Mouse (Mus musculus) embryo, embryonic 10.5 days (tissue): ENCODE measurements around the gene Gfra1.

Experiments
- DNase-seq: peaks from one replicate; pipeline ENCODE4 v3.0.0-alpha.2; 2015; ENCODE audit warnings: low spot score

Gfra1 gene

DNA sequence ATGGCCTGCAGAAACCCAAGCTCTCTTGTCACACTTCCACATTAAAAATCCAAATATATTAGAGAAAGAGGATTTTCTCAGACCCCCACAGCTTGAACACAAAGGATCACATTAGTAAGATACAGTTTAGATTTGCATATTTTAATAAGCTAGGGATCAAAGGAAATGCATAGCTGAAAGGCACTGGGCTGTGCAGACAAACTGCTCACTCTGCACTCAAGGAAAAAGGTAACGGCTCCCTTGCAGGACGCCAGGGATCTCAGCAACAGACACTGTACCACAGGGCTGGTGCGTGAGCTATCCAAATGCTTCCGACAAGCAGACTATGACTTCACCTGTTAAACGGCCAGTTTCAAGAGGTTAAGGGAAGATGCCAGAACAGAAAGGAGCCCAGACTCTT lies 127.7 kb downstream of the Gfra1 start:
- DNase-seq = no peak

DNA sequence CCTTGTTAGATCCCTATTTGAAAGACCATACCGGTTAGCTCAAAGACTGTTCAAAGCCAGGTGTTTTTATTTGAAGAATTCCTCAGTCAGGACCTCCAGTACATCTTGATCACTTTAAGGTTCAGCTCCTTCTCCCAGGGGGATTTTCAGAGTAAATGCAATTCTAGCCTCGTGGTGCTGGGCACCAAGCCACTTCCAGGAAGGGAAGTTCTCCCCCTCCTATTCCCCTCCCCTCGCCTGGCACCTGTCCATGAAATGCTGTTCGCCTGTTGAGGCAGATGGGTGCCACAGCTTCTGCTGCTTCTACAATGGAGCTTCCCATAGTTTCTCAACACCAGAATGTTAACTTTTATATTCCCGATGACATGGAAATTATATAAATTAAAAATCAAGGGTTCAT lies 139.2 kb downstream of the Gfra1 start:
- no peak for DNase-seq

DNA sequence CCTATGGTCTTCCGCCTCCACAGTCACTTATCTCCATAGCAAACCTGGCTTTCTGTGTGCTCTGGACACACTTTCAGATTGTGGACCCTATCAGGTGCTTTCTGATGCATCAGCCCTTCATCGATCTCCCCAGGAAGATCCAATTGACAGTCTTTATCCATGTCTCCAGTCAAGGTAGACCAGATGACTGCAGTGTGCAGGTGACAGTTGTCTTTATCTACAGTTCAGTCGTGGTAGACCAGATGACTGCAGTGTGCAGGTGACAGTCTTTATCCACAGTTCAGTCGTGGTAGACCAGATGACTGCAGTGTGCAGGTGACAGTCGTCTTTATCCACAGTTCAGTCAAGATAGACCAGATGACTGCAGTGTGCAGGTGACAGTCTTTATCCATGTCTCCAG lies 140.0 kb downstream of the Gfra1 start:
- DNase-seq = no peak

DNA sequence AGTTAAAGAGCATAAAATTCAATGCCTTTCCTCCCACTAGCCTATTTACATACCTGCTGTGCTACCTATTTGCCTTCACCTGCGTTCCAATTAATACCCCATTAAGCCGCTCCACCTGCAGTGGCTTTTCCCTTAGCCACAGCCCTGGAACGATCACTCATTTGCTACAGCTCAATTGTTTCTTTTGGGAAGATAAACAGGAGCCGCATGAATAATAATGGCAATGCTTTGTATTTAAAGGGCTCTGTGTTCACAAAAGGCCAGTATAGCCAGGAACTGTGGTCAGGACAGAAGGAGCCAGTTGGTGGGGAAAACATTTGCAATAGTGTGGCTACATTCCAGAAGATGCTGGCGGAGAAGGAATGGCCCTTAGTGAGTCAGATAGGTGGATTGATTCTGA lies 141.1 kb downstream of the Gfra1 start:
- DNase-seq = no peak

DNA sequence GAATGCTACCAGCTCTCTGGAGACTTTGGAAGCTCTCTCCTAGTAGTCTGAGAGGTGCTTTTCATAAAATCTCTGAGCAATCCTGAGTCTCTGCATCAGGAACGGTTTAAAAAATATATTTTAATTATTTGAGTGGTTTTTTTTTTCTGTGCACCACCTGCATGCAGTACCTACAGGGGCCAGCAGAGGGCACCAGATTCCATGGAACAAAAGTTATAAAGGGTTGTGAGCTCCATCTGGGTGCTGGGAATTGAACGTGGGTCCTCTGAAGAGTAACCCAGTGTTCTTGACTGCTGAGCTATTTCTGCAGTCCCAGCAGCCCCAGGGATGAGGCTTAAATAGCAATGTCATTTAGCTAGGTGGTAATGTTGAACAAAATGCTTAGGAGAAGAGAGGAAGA lies 141.9 kb downstream of the Gfra1 start:
- DNase-seq = no peak

DNA sequence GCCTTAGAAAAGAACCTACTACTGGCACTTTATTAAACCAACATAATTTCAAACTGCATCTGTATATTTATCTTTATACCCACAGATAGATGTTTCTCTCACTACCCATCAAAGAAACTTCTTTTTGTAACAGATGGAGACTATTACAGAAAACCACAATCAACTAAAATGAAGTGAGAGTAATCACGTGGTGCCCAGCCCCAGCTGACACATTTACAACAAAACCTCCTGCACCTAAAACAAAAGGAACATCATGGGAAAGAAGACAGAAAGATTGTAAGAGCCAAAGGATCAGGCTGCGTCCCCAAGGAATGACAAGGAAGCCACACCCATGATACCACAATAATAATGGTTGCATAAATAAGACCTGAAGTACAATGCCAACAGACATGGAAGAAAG lies 143.2 kb downstream of the Gfra1 start:
- no peak for DNase-seq

DNA sequence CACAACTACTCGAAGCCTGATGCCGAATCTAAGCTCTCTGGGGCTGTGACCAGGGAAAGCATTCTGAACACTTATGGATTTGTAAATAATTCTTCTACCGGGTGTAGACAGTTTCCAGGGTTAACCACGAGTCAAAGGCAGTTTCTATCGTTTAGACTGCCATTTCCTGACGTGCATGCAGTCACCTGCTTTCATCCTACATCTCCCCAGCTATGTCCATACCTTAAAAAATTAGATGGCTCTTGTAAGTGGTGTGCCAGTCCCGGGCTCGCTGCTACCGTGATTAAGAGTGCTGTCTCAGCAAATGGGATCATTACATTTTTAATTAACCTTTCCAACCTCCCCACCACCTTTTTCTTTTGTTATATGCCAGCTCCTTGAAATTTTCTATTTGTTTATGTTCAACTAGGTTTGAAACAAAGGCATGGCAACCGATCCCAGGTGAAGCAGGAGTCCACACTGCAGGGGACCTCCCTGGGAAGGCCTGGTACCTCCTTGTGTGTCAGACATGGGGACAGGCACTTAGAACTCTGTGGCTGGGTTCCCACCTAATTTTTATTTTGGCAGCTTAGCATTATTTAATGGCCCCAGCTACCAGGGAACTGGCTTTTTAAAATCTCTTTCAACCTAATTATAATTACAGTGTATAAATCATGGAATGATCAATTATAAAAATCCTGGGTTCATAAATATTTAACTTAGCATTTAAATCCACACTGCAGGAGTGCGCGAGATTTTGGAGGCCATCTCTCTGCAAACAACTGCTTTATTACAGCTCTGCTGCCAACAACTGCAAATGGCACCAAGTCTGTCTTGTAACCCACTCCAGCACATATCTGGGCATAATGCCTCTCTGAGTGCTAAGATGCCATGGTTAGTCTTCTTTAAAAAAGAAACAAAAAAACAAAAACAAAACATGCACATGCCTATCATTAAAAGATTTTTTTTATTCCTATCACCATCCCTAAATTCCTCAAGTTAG lies 145.1 kb downstream of the Gfra1 start:
- no peak for DNase-seq

DNA sequence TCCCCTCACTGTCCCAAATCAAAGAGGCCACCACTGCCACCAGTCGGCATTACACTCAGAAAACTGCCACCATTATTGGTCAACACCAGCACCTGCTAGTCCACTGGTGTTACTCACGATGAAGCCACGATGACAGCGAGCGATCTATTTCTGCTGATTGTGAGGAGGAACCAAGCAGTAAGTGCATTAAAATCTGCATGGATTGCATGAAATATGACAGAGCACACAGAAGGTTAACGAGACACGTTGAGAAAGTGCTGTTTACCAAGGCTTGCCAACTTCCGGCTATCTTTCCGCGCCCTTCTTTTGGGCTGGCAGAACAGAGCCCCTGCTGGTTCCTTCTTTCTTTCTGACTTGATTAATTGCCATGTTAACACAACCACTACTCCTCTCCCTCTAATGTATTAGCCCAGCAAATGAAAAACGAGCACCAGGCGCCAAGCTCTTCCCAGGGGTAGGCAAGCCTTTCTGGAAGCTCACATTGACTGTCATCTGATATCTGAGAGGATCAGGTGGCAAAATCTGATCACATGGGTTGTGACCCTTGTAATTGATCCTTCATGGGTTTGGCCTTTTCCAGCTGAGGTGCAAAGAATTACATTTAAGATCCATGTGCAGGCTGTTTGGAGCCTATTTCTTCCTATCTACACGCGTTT lies 146.0 kb downstream of the Gfra1 start:
- peak; percentile 71 for DNase-seq

DNA sequence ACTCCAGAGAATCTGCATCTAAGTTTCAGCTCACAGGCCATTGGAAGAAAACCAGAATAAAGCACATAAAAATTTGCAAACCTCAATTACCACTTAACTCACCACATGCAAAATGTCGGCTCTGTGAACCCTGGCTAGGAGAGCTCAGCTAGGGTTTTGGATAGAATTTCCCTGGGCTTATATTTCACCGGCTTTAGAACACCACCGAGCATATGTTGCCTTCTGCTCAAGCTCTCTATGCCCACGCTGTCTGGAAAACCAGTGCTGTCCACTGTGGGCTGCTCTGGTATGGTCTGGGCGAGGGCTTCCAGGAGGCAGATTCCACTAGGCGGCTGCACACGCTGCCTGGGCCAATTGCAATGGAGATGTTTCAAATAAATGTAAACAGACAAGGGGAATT lies 154.6 kb downstream of the Gfra1 start:
- no peak for DNase-seq

DNA sequence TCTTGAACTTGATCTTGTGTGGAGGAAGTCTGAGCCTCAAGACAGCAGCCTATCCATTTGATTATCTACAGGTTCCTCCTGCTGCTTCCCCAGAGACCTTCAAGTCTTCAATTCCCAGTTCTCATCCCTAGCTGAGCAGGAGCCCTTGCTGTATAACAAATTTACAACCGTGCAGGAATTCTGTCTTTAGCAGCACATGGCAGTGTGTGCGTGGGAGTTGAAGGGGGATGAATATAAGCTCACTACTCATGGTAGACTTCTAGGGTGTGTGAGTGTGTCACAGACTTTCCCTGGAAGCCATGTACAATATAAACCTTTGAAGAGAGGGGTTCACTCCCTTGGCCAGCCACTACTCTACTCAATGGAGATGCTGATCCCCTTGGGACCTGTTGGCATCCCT lies 157.8 kb downstream of the Gfra1 start:
- no peak for DNase-seq

DNA sequence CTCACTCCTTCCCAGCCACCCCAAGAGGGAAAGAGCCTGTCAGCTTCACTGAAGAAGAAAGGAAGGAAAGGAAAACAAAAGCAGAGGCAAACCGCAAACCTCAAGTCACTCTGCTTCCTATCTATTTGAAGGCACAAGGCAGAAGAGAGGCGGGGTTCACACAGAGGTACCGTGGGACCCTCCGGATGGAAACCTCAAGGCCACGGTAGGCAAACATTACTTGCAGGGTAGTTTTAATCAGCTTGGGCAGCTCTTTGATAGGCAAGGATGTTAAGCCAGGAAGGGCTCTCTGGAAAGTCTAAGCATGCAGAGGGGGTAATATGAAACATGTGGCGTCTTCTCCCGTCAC lies 158.9 kb downstream of the Gfra1 start:
- DNase-seq = peak; percentile 12

DNA sequence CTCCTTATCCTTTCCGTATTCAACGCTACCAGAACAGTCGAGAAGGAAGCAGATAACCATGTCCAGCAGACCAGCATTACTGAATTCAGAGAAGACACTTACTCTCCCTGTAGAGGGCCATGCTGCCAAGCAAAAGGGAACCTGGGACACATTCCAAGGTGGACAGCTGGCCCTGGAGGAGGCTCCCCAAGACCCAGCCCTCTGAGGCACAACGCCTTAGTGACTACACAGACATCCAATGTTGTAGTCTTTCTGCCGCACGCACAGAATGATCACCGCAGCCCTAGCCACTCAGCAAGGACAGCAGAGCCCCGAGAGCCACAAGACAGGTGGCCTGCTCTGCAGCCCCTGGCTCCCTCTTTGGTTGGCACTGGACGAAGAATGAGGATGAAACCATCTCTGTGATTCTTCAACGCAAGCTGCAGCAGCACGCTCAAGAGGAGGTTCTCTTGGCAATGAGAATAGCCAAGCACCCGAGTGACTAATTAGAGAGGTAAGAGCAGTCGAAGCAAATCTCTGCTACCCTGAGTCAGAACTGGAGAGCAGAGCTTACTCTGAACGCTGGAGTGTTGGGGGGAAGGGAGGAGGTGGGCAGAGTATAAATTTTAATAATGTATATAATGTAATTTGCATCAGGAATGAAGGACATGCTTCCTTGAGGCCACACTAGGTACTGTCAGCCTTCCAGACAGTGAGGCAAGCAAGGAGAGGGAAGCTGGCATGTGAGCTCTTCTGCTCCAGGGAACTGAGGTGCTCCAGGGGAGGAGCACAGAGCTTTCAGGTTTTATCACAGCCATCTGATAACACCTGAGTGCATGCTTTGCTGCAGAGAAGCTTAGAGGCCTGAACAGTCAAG lies 159.5 kb downstream of the Gfra1 start:
- DNase-seq = no peak

DNA sequence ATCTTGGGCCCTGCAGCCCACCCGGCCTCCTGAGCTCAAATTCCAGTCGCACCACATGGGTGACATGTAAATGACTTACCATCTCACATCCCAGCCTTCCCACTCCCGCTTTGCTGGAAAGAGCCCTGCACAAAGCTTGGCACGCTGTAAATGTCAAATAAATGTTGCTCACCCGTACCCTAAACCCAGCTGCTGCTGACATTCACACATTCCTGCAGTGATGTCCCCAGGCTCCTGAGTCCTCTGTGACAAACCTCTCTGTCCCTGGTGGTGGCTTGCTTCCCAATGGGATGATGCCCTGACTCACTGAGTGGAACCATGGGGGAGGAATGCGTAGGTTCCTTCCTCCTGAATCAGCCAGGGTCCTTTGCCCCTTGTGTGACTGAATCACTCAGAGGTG lies 167.6 kb downstream of the Gfra1 start:
- DNase-seq = no peak

DNA sequence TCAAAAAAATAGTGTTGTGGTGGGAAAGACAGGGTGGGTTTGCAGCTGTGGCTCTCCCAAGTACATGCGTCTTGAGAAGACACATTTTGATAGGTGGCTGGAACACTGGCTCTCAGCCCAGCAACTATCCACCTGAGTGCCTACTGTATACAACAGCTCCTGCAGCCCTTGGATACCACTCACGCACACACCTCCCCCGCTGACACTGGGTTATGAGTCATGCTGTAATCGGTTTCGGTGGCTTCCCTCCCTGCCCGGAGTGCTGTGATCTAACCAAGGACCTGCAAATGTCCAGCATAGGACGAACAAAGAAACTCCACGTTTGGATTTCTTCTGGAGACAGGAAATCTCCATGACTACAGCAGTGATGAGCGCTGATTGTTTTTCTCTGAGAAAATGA lies 180.4 kb downstream of the Gfra1 start:
- no peak for DNase-seq

DNA sequence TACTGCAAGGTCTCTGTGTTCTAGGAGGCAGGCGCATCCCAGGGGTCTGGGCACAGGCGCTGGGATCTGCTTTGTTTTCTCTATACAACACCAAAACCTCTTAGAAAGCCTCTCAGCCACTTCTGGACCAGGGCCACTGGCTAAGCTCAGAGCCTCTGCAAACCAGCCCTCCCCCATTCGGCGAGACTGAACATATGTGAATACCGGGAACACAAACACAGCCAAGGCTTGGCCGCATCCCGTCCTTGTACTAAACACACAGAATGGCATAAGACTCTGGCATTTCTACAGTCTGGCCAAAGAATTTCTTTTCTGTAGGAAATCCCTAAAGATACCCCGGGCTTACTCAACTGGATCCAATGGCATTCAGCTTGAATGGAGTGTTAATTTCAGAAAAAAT lies 183.9 kb downstream of the Gfra1 start:
- DNase-seq = no peak

DNA sequence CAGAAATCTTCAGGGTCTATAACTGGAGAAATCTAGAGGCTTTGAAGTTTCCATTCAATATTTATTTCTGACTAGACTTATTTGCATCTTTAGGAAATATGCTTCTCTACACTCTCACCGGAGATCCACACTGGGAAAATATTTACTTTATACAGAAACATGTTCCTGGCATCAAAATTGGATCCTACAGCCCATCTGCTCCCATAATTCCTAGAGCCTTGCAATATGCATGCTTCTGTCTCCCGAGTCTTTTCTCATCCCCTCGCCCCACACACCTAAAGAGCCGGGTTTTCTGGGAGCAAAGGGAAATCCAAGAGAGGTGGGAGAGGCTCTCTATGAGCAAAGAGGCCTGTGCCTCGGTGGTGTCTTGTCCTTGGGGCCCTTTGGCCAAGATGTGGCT lies 184.9 kb downstream of the Gfra1 start:
- DNase-seq = no peak

DNA sequence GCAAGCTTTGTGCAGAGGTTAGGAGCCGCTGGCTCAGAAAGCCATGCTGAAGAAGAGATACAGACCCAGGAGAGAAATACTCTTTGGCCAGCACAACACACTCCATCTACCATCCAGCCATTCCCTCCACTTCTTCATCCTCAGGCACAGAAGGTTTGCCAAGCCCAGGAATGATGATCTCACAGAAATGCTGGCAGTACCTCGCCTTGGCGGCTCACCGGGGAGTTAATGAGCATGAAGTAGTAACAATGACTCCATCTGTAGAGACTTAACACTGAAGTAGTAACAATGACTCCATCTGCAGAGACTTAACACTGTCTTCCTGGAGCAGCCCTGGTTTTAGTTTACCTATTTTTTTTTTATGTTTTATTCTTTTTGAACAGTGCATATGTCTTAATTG lies 187.2 kb downstream of the Gfra1 start:
- DNase-seq = no peak

DNA sequence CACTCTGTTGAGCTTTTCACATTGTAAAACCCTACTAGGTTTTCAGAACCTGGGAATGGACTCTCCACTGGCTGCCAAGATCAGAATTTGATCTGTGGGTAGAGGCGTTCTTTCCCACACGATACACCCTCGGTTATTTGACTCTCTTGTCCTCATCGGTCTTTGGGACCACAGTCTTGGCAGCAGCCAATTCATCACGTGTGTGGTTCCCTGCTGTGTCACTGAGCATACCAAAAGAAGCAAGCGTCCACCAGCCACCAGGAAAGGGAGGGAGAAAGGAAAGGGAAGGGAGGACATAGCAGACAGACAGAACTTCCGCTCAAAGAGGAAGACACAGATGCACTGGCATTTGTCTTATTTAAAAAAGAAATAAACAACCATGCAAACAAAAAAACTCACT lies 189.1 kb downstream of the Gfra1 start:
- DNase-seq = no peak

DNA sequence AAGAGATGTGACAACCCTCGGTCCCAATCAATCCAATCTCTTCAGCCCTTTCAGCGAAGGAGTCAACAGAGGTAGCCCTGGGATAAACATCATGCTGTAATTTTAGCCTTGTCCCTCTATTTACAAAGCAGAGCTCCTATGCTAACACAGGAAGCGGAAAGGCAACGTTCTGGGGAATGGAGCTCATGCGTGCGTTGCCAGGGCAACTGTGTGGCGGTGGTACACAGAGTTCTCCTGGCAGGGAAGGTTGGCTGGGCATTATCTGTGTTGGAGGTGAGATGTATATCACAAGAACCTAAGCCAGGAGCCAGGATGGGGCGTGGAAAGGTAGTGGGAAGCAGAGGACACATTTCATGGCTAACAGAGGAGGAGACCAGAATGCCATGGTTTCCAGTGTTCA lies 194.8 kb downstream of the Gfra1 start:
- no peak for DNase-seq

DNA sequence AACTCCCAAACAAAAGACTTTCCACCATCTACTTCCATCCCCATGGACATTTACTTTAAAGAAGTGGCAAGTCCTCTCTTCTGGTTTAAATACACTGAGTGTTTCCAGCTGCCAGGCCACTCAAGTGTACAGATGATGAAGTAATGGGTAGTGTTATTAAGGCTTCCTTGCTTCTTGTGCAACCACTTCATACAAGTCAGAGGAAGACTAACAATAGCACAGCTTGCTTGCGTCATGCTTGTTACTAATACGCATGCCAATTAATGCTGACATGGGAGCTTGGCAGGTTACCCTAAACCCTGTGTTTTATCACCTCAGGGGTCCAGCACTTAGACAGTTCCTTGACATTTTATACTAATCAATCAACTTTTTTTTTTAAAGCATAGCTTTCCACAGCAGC lies 196.5 kb downstream of the Gfra1 start:
- no peak for DNase-seq

DNA sequence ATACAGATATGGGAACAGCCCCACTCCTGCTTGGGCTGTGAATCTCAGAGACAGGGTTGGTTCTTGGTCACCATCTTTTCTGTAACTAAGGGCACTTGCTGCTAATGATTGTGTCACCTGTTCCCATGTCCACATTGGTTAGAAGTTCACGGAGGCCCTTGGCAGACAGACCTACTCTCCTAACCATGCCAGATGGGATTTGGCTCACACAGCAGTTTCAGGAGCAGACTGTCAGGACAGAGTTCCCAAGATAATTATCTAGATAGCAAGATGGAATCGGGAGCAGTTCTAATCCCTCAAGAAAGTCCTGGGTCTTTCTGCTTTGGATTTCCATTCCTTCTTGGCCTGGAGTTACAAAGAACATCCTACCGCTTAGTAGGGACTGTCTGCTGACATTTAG lies 199.2 kb downstream of the Gfra1 start:
- no peak for DNase-seq

DNA sequence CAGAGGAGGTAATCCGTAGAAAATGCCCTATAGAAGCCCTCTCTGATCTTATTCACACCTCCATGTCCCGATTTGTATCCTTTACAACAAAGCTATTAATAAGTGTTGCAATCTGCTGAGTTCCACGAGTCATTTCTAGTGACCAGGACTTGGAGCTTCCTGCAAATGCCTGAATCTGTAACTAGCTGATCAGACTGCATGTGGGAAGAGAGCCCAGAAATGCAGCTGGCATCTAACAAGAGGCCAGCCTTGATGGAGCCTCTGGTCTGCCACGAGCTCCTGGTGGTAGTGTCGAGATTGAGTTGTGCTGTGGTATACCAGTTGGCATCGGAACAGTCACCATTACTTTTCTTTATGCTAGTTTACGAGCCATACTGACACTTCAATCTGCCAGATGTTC lies 200.3 kb downstream of the Gfra1 start:
- no peak for DNase-seq

DNA sequence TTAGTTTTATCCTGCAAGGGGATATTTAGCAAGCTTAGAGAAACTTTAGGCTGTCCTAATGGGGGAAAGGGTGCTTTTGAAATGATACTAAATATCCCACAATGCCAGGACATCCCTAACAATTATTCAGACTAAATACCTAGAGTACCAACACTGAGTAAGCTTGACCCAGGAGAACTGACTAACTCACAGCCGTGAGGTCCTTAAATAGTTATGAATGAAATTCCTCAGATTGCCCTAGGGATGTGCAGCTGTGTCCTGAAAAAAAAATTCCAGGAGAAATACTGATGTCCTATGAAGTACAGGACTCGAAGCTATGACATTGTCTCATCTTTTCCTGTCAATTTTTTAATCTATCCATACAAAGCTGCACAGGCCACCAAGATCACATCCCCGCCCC lies 201.5 kb downstream of the Gfra1 start:
- no peak for DNase-seq
